Mouse (Mus musculus): Measurements from ENCODE around the gene 1700067K01Rik. TPM values are rescaled to one million over a fixed set of nuclear protein-coding genes. Genes with fewer than 3 reads are reported as not detected.

The 1700067K01Rik gene
- polyA plus RNA-seq (2012; ENCODE audit: insufficient read depth, insufficient read length, missing spikeins), result 0.56 TPM in 1 of 2 replicates, not detected in the other

DNA sequence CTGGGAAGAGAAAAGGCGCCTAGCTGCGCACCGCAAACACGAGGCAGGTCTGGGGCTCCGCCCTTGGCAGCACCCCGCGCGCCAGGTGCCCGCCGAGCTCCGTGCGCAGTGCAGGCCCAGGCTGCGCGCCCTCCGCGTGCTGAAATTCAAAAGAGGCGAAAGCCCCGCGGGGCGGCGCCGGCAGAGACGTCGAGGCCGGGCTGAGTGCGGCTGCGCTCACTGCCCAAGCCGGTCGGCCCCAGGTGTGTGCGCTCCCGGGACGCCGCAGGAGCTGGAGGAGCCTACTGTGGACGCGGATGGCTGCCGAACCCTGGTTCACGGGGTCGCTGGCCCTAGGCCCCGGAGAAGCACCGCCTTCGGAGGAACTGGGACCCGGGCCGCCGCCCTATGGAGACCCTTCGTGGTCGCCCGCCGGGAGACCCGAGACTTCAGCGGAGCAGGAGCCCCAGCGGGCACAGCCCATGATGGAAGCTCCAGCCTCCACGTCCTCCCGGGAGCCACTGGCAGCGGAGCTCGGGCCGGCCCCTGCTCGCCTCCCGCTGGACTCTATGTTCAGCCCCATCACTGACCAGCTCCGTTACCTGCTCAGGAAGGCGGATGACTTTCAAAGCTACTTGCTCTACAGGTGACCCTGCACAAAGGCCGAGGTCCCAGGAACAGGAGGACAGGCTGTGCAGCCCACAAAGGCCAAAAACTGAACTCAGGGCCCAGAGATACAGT lies at the start of gene 1700067K01Rik:
Gene 1700067K01Rik (plus strand): TSS at position 222 of the 720 bp plus-strand sequence.
- Histone ChIP-seq H3K4me3 (ENCODE audit: insufficient read depth, low read length) (no peak within 1 kb of the TSS), H3K27ac (ENCODE audit: insufficient read depth, low read depth, low read length) (no peak within 1 kb of the TSS), H3K4me1 (ENCODE audit: control insufficient read depth, insufficient read depth, low read length) (peaks cover 21% of the 10 kb centered on the region)
- no peak for TF ChIP-seq CTCF (IDR thresholded peaks at IDR 0.05; ENCODE audit: low read depth, low read length)
- TF ChIP-seq POLR2A (IDR thresholded peaks at IDR 0.05; ENCODE audit: borderline replicate concordance, low read depth, low read length), result no peak

DNA sequence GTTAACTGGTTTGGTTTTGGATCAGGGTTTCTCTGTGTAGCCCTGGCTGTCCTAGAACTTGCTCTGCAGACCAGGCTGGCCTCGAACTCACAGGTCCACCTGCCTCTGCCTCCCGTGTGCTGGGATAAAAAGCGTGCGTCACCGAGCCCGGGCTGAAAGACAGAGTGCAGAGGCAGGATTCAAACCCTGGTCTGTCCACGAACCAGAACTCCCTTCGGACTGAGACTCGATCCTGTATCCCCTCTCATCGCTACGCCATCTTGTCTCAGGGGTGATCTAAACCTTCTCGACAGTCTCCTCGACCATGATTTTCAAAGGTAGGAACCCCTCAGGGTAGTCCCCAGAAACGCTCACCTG lies 46.6 kb upstream of the 1700067K01Rik start:
- Histone ChIP-seq H3K4me3 (ENCODE audit: insufficient read depth, low read length) (peak overlapping the region; percentile 62), H3K4me1 (ENCODE audit: control insufficient read depth, insufficient read depth, low read length) (peaks cover 7% of the 10 kb centered on the region), H3K27ac (ENCODE audit: insufficient read depth, low read depth, low read length) (no peak overlapping the region)
- TF ChIP-seq CTCF (IDR thresholded peaks at IDR 0.05; ENCODE audit: low read depth, low read length) (no peak), POLR2A (IDR thresholded peaks at IDR 0.05; ENCODE audit: borderline replicate concordance, low read depth, low read length) (no peak)

DNA sequence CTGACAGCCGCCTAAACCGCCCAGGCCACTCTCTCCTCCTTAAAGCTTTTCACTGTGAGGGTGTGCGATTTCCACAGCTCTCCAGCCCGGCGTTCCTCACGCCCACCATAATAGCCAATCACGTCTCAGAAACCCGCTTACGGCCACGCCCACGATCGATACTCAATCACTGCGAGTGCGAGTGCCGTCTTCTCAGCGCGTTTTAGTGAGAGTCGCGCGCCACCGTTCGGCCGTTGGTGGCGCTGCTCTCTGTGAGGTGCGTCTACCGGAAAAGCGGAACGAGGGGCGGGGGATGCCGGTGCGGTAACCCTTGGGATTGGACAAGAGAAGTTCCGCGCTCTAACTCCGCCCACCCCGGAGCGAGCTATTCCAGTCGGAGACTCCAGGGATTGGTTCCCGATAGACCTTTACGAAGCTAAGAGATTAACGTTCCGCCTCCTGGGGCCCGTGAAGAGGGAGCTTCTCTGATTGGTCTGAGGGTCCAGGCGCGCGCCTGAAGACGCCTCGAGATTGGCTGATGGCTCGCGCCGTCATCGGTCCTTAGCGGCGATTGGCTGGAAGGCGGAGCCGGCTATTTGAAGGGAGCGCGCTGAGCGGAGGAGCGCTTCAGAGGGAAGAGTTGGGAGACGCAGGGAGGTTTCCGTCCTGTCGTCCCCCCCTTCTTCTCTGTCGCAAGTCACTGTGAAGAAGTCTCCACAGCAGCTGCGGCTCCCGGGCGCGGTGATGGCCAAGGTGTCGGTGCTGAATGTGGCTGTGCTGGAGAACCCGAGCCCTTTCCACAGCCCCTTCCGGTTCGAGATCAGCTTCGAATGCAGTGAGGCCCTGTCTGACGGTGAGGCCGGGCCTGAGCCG lies 46.0 kb upstream of the 1700067K01Rik start, which contains the start of the genes Gm10644 and Asf1b:
Gene Gm10644 (minus strand): TSS at position 100 of the 852 bp plus-strand sequence.
Gene Asf1b (plus strand): TSS at position 402 of the 852 bp plus-strand sequence.
- Histone ChIP-seq H3K27ac (ENCODE audit: insufficient read depth, low read depth, low read length) (no peak within 1 kb of the TSS), H3K4me1 (ENCODE audit: control insufficient read depth, insufficient read depth, low read length) (peaks cover 7% of the 10 kb centered on the region), H3K4me3 (ENCODE audit: insufficient read depth, low read length) (peak within 1 kb of the TSS; percentile 77)
- no peak; the same call in 1 of the 2 replicates for TF ChIP-seq POLR2A (IDR thresholded peaks at IDR 0.05; ENCODE audit: borderline replicate concordance, low read depth, low read length)
- peak; percentile 11; the same call in 1 of the 2 replicates for TF ChIP-seq CTCF (IDR thresholded peaks at IDR 0.05; ENCODE audit: low read depth, low read length)

DNA sequence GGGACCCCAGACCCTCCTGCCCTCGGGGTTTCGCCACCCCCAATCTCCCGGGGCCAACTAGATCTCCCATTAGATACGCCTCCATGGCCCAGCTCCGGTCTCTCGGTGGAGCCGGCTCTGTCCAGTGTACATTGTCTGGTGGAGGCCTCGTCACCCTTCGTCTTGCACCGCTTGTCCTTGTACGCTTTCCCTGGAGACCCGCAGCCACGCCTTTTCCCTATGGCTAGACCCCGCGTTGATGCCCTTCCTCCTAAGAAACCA lies 45.4 kb upstream of the 1700067K01Rik start:
- no peak overlapping the region for H3K27ac ChIP-seq (ENCODE audit: insufficient read depth, low read depth, low read length)
- peak overlapping the region; percentile 77 for H3K4me3 ChIP-seq (ENCODE audit: insufficient read depth, low read length)
- peaks cover 7% of the 10 kb centered on the region for H3K4me1 ChIP-seq (ENCODE audit: control insufficient read depth, insufficient read depth, low read length)
- TF ChIP-seq CTCF (IDR thresholded peaks at IDR 0.05; ENCODE audit: low read depth, low read length) (no peak), POLR2A (IDR thresholded peaks at IDR 0.05; ENCODE audit: borderline replicate concordance, low read depth, low read length) (no peak)

DNA sequence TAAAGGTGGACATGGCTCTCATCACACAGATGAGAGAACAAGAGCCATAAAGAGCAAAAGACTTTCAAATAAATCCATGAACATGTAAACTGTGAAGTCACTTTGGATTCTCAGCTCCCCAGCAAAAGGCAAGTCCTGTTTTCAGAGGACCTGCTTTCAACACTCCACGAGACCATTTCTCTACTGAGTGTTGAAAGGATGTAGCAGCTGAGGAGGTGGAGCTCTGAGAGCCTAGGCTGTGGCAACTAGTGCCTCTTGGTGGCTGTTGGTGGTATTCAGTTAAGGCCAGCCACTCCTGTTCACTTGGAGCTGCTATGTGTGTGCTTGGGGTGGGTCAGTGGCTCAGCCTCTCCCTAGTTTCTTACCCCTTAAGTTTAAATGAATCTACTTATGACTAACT lies 44.5 kb upstream of the 1700067K01Rik start:
- Histone ChIP-seq H3K27ac (ENCODE audit: insufficient read depth, low read depth, low read length) (no peak overlapping the region), H3K4me1 (ENCODE audit: control insufficient read depth, insufficient read depth, low read length) (peaks cover 7% of the 10 kb centered on the region), H3K4me3 (ENCODE audit: insufficient read depth, low read length) (peak overlapping the region; percentile 77)
- TF ChIP-seq POLR2A (IDR thresholded peaks at IDR 0.05; ENCODE audit: borderline replicate concordance, low read depth, low read length) (no peak), CTCF (IDR thresholded peaks at IDR 0.05; ENCODE audit: low read depth, low read length) (0 out of 2 replicates have a peak, but pooled peaks have one; percentile 10)

DNA sequence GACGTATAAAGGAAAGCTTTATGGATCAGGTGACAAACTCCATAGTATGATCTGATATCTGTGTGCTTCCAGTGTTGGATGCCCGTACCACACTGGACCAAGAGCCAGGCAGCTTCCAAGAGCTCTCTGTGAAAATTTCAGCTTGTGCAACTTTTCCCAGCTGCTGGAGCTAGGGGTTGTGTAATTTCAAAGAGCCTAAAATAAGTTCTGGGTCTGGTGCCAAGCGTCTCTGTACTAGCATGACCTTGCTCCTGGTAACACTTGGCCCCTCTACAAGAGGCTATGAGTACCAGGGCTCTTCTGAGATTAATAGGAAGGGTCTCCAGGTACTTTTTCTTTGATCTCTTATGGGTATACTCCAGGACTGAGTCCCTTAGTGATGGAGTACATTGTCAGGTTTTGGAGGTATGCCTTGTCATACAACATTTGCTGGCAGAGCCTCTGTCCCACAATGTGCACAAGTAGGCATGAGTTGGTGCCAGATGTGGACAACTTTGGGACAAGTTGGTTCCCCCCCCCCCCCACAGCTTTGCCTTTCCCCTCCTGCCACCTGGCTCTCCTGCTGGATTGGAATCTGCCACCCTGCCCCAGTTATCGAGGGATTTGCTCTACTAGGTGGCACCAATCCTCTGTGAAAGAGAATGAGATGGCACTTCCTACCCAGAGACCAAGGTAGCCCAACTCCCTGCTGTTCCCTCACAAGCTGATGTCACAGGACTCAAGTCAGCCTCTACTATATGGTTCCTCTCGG lies 37.1 kb upstream of the 1700067K01Rik start:
- TF ChIP-seq POLR2A (IDR thresholded peaks at IDR 0.05; ENCODE audit: borderline replicate concordance, low read depth, low read length) (no peak), CTCF (IDR thresholded peaks at IDR 0.05; ENCODE audit: low read depth, low read length) (no peak)
- Histone ChIP-seq H3K27ac (ENCODE audit: insufficient read depth, low read depth, low read length) (no peak overlapping the region), H3K4me3 (ENCODE audit: insufficient read depth, low read length) (no peak overlapping the region), H3K4me1 (ENCODE audit: control insufficient read depth, insufficient read depth, low read length) (peaks cover 22% of the 10 kb centered on the region)

DNA sequence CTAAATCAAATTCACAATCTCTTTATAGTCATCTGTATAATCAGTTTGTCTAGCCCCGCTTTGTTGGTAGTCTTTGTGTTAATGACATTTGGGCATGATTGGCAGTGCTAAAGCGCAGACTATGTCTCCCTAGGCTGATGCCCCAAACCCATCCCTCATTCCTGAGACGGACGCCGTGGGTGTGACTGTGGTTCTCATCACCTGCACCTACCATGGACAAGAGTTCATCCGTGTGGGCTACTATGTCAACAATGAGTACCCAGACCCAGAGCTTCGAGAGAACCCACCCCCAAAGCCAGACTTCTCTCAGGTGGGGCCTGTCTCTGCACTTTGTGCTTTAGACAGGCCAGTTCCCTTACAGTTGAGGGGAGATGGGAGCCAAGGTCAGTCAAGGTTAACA lies 33.6 kb upstream of the 1700067K01Rik start:
- no peak for TF ChIP-seq CTCF (IDR thresholded peaks at IDR 0.05; ENCODE audit: low read depth, low read length)
- no peak for TF ChIP-seq POLR2A (IDR thresholded peaks at IDR 0.05; ENCODE audit: borderline replicate concordance, low read depth, low read length)
- H3K27ac ChIP-seq (ENCODE audit: insufficient read depth, low read depth, low read length), result no peak overlapping the region
- H3K4me1 ChIP-seq (ENCODE audit: control insufficient read depth, insufficient read depth, low read length), result peaks cover 28% of the 10 kb centered on the region
- no peak overlapping the region for H3K4me3 ChIP-seq (ENCODE audit: insufficient read depth, low read length)

DNA sequence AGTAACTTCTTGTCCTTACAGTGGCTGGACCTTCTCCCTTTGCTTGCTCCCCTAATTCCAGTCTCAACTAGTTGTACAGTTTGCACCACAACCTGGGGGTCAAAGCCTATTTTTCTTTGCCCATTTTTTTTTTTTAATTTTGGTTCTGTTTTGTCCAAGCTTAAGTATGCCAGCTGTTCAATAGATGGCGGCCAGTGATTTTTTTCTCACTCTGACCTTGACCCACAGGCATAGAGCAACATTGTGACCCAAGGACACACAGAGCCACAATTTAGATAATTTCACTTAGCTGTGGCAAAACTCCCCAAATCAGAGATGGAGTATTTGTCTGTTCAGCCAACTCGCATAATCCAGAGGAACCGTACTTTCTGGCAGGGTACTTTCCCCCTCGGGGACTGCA lies 30.2 kb upstream of the 1700067K01Rik start:
- peaks cover 18% of the 10 kb centered on the region for H3K4me1 ChIP-seq (ENCODE audit: control insufficient read depth, insufficient read depth, low read length)
- H3K27ac ChIP-seq (ENCODE audit: insufficient read depth, low read depth, low read length), result no peak overlapping the region
- TF ChIP-seq CTCF (IDR thresholded peaks at IDR 0.05; ENCODE audit: low read depth, low read length) (no peak), POLR2A (IDR thresholded peaks at IDR 0.05; ENCODE audit: borderline replicate concordance, low read depth, low read length) (no peak)
- H3K4me3 ChIP-seq (ENCODE audit: insufficient read depth, low read length), result no peak overlapping the region

DNA sequence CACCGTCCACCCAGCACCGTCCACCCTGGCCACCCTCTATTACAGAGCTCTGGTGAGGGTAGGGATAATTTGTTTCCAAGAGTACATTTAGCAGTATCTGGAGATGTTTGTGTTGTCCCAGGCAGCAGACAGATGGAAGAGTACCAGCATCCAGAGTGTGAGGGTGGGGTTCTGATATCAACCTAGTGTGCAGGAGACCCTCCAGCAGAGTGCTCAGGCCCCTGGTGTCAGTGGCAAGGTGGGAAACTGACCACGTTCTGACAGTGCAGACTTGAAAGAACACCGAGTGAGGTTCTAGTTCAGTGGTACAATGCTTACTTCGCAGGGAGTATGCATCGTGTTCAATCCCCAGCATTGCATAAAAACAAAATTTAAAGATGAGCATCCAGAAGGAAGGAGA lies 29.6 kb upstream of the 1700067K01Rik start:
- H3K27ac ChIP-seq (ENCODE audit: insufficient read depth, low read depth, low read length), result no peak overlapping the region
- TF ChIP-seq POLR2A (IDR thresholded peaks at IDR 0.05; ENCODE audit: borderline replicate concordance, low read depth, low read length) (no peak), CTCF (IDR thresholded peaks at IDR 0.05; ENCODE audit: low read depth, low read length) (no peak)
- H3K4me1 ChIP-seq (ENCODE audit: control insufficient read depth, insufficient read depth, low read length), result peaks cover 22% of the 10 kb centered on the region
- peak overlapping the region; percentile 74 for H3K4me3 ChIP-seq (ENCODE audit: insufficient read depth, low read length)
